Mouse (Mus musculus) forebrain, embryonic 16.5 days (tissue): ENCODE data around the gene Apoc4. TPM values are rescaled to one million over a fixed set of nuclear protein-coding genes. Genes with fewer than 3 reads are reported as not detected.
"Not testable (repeated sequence)": the region's sequence is repeated elsewhere in the genome, so short reads cannot be mapped to it uniquely, and the experiment has no call there.

Source experiments
- ATAC-seq: fragments of 200-750 bp; cut with Nextera tagmentation; 2 replicates; pipeline ENCODE4 v1.8.0; 2017; ENCODE audit warnings: mild to moderate bottlenecking, moderate library complexity
- H3K27ac ChIP-seq: fragments of 300-500 bp; sonication (generic); 2 replicates; pipeline ENCODE4 v1.5.1; 2014; ENCODE audit warnings: low read length, control low read depth
- H3K27me3 ChIP-seq: fragments of 300-500 bp; sonication (generic); replicated peaks from 2 replicates; pipeline ENCODE4 v1.6.1; 2014; ENCODE audit warnings: low read length; ENCODE audit not compliant: control insufficient read depth, insufficient read depth
- H3K36me3 ChIP-seq: fragments of 300-500 bp; sonication (generic); 2 replicates; pipeline ENCODE4 v1.6.1; 2014; ENCODE audit not compliant: control insufficient read depth, insufficient read depth
- H3K4me1 ChIP-seq: fragments of 300-500 bp; sonication (generic); replicated peaks from 2 replicates; pipeline ENCODE4 v1.6.1; 2014; ENCODE audit warnings: low read length; ENCODE audit not compliant: control insufficient read depth, insufficient read depth
- H3K4me2 ChIP-seq: fragments of 300-500 bp; sonication (generic); 2 replicates; pipeline ENCODE4 v1.6.1; 2014; ENCODE audit warnings: mild to moderate bottlenecking, low read length, control low read depth
- H3K4me3 ChIP-seq: fragments of 300-500 bp; sonication (generic); replicated peaks from 2 replicates; pipeline ENCODE4 v1.5.1; 2014; ENCODE audit warnings: mild to moderate bottlenecking, low read length, control low read depth
- H3K9ac ChIP-seq: fragments of 300-500 bp; sonication (generic); replicated peaks from 2 replicates; pipeline ENCODE4 v1.6.1; 2014; ENCODE audit warnings: low read depth, low read length, control low read depth
- H3K9me3 ChIP-seq: fragments of 300-500 bp; sonication (generic); 2 replicates; pipeline ENCODE4 v1.6.1; 2016; ENCODE audit warnings: low read length; ENCODE audit not compliant: control insufficient read depth
- WGBS: fragments of 180-500 bp; shearing (Covaris S2); extraction: QIAGEN DNeasy Blood & Tissue Kit; methylation state at CpG from one replicate; pipeline ENCODE4 v1.1.7; 2014; 5-methylcytosine and 5-hydroxymethylcytosine counted together
- polyA plus RNA-seq: library from polyadenylated mRNA; unstranded; fragments of >200 nt; fragmentation: Nextera tagmentation; extraction: Ambion mirVana; gene quantifications from 2 replicates; pipeline ENCODE4 v1.2.1, GENCODE M21; 2015

Apoc4 gene
- polyA plus RNA-seq, 1 experiment from 2014 or later: not detected

DNA sequence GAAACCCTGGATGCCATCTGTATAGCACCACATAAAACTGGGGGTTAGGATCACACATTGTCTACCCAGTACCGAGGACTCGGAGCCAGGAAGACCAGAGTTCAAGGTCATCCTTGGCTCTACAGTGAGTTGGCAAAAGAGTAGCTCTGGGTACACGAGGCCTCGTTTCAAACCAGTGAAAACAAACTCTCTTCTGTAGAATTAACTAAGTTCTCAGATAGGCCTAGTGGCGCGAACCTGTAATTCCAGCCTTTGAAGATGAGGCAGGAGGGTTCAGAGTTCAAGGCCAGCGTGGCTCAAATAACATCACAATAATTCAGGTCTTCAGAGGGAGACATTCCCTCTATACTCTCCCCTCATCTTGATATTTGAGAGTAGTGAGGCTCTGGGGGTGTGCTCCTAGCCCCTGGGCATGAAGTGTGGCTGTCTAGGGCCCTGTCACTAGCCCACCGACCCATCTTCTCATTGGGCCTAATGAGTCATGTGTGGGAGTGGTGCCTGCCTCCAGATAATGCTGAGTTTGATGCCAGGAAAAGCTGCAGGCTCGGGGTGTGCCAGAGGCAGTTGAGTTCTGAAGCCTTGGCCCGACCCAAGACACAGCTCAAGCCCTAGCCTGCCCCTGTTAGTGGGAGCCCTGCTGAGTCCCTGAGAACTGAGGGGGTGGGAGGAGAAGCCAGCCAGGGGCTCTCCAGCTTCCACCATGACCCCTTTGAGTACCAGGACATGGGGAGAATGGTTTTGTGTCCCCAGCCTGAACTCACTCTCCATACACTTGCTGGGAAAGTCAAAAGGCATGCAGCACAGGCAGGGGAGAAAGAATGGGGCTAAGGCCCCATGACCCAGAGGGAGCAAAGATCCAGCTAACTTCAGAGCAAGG lies 13.3 kb upstream of the Apoc4 start:
- H3K9me3 ChIP-seq: no peaks in the 10 kb centered on the region
- H3K9ac ChIP-seq: no peak overlapping the region
- no peak for ATAC-seq
- no peaks in the 10 kb centered on the region for H3K27me3 ChIP-seq
- H3K4me3 ChIP-seq: no peak overlapping the region
- no peak overlapping the region for H3K27ac ChIP-seq
- 91% methylated on average over 10 of the region's 10 CpGs for WGBS
- peaks cover 16% of the 10 kb centered on the region for H3K4me1 ChIP-seq
- no peak overlapping the region for H3K4me2 ChIP-seq
- H3K36me3 ChIP-seq: no peaks in the 10 kb centered on the region

DNA sequence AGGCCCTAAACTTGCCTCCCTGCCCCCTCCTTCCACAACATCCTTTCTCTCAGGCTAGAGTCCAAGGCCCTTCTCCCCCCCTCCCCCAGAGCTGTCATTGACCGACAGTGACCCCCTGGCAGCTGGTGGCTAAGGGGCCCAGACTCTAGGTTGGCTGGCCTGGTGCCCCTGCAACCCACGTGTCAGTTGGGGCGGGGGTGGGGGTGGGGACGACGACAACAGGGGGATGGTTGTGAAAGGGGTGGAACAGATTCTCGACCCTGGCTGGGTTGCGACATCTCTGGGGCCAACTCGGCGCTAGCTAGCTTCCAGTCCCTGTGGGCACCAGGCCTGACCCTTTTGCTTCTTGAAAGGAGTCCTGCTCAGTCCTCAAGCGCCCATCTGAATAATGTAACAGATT lies 12.1 kb upstream of the Apoc4 start:
- Histone ChIP-seq H3K4me1 (peaks cover 4% of the 10 kb centered on the region; the same call in 1 of the 2 replicates), H3K36me3 (no peaks in the 10 kb centered on the region), H3K27ac (no peak overlapping the region), H3K4me3 (no peak overlapping the region), H3K9ac (no peak overlapping the region), H3K27me3 (no peaks in the 10 kb centered on the region), H3K4me2 (no peak overlapping the region), H3K9me3 (no peaks in the 10 kb centered on the region)
- 30% methylated on average over 10 of the region's 10 CpGs for WGBS
- ATAC-seq: peak; percentile 38; the same call in 1 of the 2 replicates

DNA sequence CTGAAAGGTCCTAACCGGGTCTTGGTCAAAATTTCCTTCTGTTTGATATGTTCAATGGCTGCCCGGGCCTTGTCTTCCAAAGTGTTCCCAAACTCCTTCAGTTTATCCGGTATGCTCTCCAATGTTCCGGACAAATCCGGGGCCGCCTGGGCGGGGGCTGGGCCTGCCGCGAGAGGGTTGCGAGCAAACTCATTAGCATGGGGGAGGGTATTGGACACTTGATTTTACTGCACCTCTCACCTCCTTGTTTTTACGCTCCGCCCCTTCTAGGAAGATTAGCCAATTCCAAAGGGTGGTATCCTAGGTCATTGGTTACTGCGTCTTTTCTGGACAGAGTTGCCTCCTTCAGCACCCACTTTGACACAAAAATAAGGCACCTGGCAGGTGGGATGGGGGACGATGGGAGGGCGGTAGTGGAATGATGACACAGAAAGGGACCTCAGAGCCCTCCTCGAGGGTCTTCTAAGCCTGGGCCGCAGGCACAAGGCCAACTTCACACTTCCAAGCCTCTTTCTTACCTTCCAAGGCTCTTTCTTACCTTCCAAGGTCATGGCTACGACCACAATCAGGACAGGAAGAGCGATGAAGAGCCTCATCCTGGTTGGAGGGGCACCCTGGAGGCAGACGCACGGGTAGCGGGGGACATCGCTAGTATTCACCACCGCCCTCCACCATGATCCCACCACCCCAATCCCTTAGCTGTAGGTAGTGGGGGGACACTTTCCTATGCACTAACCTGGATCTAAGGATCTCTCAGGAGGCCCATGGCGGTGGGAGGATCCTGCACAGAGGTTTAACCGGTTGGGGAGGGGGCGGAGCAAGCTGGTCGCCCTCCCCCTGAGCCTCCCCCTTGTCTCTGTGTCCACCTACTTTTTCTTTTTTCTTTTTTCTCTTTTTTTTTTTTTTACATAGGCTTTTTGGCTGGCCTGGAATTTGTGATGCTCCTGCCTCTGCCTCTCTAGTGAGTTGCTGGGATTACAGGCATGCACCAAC lies 10.9 kb upstream of the Apoc4 start, which contains the start of gene Apoc1:
Gene Apoc1, minus strand, starts transcription at position 788 of the 993 bp plus-strand sequence.
- Histone ChIP-seq H3K36me3 (no peaks in the 10 kb centered on the region), H3K4me1 (peaks cover 4% of the 10 kb centered on the region; the same call in 1 of the 2 replicates), H3K27me3 (no peaks in the 10 kb centered on the region), H3K4me2 (no peak within 1 kb of the TSS), H3K4me3 (no peak within 1 kb of the TSS), H3K9ac (no peak within 1 kb of the TSS), H3K27ac (no peak within 1 kb of the TSS), H3K9me3 (no peaks in the 10 kb centered on the region)
- no peak for ATAC-seq
- WGBS: 49% methylated on average over 28 of the region's 28 CpGs

DNA sequence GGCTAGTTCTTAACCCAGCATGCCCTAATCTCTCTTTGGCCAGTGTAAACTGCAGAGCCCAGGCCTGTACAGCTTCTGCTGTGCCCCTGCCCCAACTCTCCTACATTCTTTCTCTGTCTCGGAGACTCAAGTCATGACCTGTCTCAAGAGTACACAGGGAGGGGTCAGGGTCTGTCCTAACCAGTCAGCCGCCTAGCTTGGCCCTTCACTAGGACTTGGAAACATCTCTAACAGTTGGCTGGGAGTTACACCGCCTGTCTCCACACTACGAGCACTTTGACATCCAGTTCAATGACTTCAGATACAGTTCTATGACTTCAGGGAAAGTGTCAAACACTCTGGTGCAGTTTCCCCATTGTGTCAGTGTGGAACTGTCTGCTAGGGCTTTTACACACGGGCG lies 10.2 kb upstream of the Apoc4 start:
- 86% methylated on average over 6 of the region's 6 CpGs for WGBS
- H3K4me3 ChIP-seq: no peak overlapping the region
- no peaks in the 10 kb centered on the region for H3K36me3 ChIP-seq
- H3K9ac ChIP-seq: no peak overlapping the region
- H3K9me3 ChIP-seq: no peaks in the 10 kb centered on the region
- peaks cover 4% of the 10 kb centered on the region; the same call in 1 of the 2 replicates for H3K4me1 ChIP-seq
- no peak for ATAC-seq
- no peak overlapping the region for H3K4me2 ChIP-seq
- no peak overlapping the region for H3K27ac ChIP-seq
- H3K27me3 ChIP-seq: no peaks in the 10 kb centered on the region

DNA sequence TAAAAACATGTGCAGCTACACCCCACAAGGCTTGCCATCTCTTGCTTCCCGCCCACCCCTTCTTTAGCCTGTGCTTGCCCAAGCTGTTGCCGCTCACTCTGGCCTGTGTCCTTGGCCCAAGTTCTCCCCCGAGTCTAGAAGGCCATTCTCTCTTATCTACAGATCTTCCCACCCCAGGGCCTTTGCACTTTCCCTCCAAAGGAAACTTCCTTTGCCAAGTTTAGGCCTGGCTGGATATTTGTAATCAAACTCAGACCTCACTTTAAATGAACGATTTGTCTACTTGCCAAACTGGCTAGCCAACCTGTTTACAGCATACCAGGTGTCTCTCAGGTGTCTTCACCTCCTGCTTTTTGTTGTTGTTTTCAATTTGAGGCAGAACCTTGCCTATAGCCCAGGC lies 9.6 kb upstream of the Apoc4 start:
- ATAC-seq: no peak
- no peak overlapping the region for H3K27ac ChIP-seq
- no peak overlapping the region for H3K9ac ChIP-seq
- no peaks in the 10 kb centered on the region for H3K9me3 ChIP-seq
- 95% methylated on average over 4 of the region's 4 CpGs for WGBS
- H3K4me1 ChIP-seq: peaks cover 4% of the 10 kb centered on the region; the same call in 1 of the 2 replicates
- no peak overlapping the region for H3K4me3 ChIP-seq
- no peaks in the 10 kb centered on the region for H3K36me3 ChIP-seq
- no peak overlapping the region for H3K4me2 ChIP-seq
- H3K27me3 ChIP-seq: no peaks in the 10 kb centered on the region

DNA sequence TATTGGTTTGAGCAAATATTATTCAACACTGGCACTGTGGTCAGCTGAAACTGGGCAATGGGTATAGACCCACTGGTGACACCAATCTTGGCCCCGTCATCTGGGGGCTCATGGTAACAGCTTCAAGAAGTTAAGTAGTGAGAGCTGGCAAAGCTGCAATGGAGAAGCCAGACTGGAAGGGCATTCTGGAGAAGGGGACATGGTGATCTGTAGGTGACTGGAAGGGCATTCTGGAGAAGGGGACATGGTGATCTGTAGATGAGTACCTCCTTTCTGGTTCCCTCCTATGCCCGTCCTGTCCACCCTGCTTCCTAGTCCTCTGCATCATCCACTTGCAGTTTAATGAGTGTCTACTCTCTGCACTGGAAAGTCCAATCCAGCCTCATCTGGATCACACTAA lies 7.3 kb upstream of the Apoc4 start:
- Histone ChIP-seq H3K9me3 (no peaks in the 10 kb centered on the region), H3K9ac (no peak overlapping the region), H3K36me3 (no peaks in the 10 kb centered on the region), H3K4me2 (no peak overlapping the region), H3K27me3 (no peaks in the 10 kb centered on the region), H3K4me3 (no peak overlapping the region), H3K4me1 (peaks cover 4% of the 10 kb centered on the region; the same call in 1 of the 2 replicates), H3K27ac (no peak overlapping the region)
- 93% methylated on average over 2 of the region's 2 CpGs for WGBS
- no peak for ATAC-seq

DNA sequence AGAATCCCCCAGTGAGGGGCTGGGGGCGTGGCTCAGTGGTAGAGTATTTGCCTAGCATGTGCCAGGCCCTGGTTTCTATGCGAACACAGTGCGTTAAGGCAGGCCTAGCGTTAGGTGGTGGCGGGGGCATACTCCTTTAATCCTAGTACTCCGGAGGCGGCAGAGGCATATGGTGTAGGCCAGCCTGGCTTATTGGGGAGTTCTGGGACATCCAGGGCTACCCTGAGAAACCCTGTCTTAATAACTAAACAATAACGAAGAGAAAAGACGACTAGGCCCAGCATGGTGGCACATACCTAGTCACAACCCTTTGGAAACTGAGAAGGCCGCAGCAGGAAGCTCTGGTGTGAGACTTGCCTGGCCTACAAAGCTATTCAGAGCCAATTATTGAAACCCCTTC lies 6.8 kb upstream of the Apoc4 start:
- Histone ChIP-seq H3K4me2 (no peak overlapping the region), H3K4me3 (no peak overlapping the region), H3K36me3 (no peaks in the 10 kb centered on the region), H3K27ac (no peak overlapping the region), H3K9me3 (no peaks in the 10 kb centered on the region), H3K4me1 (0 out of 2 replicates have a peak, but pooled peaks cover under 1% of the 10 kb centered on the region), H3K9ac (no peak overlapping the region), H3K27me3 (no peaks in the 10 kb centered on the region)
- WGBS: 89% methylated on average over 10 of the region's 10 CpGs
- no peak for ATAC-seq

DNA sequence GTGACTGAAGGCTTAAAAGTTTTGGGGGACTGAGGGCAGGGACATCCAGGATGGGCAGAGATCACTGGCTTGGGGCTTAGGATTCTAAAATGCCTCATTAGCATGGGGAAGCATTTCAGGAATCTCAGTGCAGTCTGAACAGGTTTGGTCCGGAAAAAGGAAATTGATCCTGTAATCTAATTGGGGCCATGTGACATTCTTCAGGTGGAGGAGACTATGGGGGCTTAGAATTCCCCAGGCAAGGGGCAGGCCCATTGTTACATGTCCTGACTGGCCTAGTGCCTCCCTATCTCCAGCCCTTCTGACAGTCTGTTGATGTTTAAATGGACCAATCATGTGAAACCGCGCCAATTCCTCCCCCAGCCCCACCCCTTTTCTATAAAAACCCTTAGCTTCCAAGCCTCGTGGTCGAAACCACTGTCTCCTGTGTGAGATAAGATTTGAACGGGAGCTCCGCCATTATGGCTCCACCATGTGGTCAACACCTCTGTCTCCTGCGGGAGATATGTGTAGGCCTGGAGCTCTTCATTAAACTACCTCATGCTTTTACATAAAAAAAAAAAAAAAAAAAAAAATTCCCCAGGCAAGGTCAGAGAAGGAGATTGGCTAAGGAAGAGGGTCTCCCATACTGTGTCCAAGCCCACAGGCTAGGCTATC lies 5.8 kb upstream of the Apoc4 start:
- not testable (repeated sequence) for H3K9me3 ChIP-seq, ATAC-seq, H3K36me3 ChIP-seq, H3K4me2 ChIP-seq, H3K27me3 ChIP-seq, H3K4me3 ChIP-seq, H3K27ac ChIP-seq, H3K9ac ChIP-seq, H3K4me1 ChIP-seq
- WGBS: 78% methylated on average over 8 of the region's 8 CpGs
